Mouse (Mus musculus): ENCODE measurements around the gene Stat6.

DNA sequence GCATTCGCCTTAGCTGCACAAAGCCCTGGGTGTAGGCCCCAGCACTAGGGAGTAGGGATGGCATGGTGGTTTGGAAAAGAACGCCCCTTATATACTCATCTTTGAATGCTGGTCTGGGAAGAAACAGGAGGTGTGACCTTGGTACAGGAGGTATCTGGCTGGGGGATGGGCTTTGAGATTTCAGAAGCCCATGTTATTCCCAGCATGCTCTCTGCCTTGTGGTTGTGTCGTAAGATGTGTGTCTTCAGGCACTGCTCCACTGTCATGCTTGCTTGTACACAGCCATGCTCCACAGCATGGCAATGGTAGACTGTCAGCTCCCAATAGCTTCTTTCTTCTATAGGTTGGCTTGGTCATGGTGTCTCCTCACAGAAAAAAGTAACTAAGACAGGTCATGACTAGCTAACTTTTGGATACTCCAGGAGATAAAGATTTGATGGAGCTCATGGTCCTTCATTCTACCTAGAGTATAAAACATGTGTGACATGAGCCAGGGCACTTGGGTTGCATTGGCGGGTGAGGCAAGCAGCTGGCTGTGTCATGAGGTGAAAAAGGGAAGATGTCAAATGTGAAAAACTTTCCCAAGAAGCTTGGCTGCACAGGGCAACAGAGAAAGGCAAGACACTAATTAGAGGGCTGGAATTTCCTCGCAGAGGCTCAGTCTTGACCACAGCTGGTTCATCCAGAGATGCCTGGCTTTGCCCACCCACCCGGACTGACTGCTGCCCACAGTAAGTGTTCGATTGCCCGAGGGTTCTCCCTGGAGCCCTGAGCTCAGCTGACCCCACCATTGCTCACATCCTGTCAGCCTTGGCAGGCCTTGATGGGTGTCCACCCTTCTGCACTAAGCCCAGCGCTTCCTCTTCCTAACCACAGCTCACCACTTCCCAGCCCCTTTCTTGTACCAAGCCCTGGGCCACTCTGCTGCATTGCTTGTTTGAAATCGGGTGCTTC, 11.2 kb upstream of the Stat6 start:
- TF ChIP-seq CTCF (IDR thresholded peaks at IDR 0.05; ENCODE audit: control insufficient read depth, insufficient read depth, low read length) (no peak), POLR2A (IDR thresholded peaks at IDR 0.05; ENCODE audit: borderline replicate concordance, control insufficient read depth, low read depth, low read length) (no peak)
